Mouse (Mus musculus) E14TG2a.4 (cell line): ENCODE data around the gene Galnt7.

ENCODE experiments used
- CTCF ChIP-seq: conservative IDR thresholded peaks from 2 replicates; pipeline ENCODE4 v1.5.1; 2014; ENCODE audit warnings: low read length
- NANOG ChIP-seq: IDR thresholded peaks from 2 replicates; pipeline ENCODE4 v1.6.1; 2014; ENCODE audit warnings: borderline replicate concordance, low read length, mixed read lengths
- POU5F1 ChIP-seq: IDR thresholded peaks from 2 replicates; pipeline ENCODE4 v1.6.1; 2014; ENCODE audit warnings: low read length, borderline replicate concordance

GRCm38 (mm10) chr8:57576238-57576637, 76.6 kb downstream of the Galnt7 start:
- no peak for TF ChIP-seq CTCF
- TF ChIP-seq NANOG, result no peak
- TF ChIP-seq POU5F1, result no peak
